Mouse (Mus musculus) neural tube, embryonic 15.5 days (tissue): ENCODE measurements at regions not wholly inside any gene's neighbourhood (a gene's known extent, or its start where the extent isn't known, plus 50 kb on each side); places are given as distances from the start of the nearest gene placed in this dataset.

Source experiments
- ATAC-seq: fragments of 200-750 bp; cut with Nextera tagmentation; 2 replicates; pipeline ENCODE4 v1.8.0; 2017; ENCODE audit warnings: mild to moderate bottlenecking, moderate TSS enrichment, moderate library complexity; ENCODE audit not compliant: low FRiP score
- H3K27ac ChIP-seq: fragments of 300-500 bp; sonication (generic); replicated peaks from 2 replicates; pipeline ENCODE4 v1.5.1; 2015; ENCODE audit warnings: mild to moderate bottlenecking, inconsistent platforms
- H3K27me3 ChIP-seq: fragments of 300-500 bp; sonication (generic); replicated peaks from 2 replicates; pipeline ENCODE4 v1.6.1; 2015; ENCODE audit warnings: inconsistent platforms
- H3K36me3 ChIP-seq: fragments of 300-500 bp; sonication (generic); 2 replicates; pipeline ENCODE4 v1.6.1; 2015; ENCODE audit warnings: inconsistent platforms
- H3K4me1 ChIP-seq: fragments of 300-500 bp; sonication (generic); 2 replicates; pipeline ENCODE4 v1.6.1; 2015; ENCODE audit warnings: inconsistent platforms
- H3K4me2 ChIP-seq: fragments of 300-500 bp; sonication (generic); 2 replicates; pipeline ENCODE4 v1.6.1; 2015; ENCODE audit warnings: inconsistent platforms, mild to moderate bottlenecking, moderate library complexity
- H3K4me3 ChIP-seq: fragments of 300-500 bp; sonication (generic); replicated peaks from 2 replicates; pipeline ENCODE4 v1.5.1; 2015; ENCODE audit warnings: mild to moderate bottlenecking, inconsistent platforms
- H3K9ac ChIP-seq: fragments of 300-500 bp; sonication (generic); replicated peaks from 2 replicates; pipeline ENCODE4 v1.6.1; 2015; ENCODE audit warnings: mild to moderate bottlenecking, inconsistent platforms
- H3K9me3 ChIP-seq: fragments of 300-500 bp; sonication (generic); replicated peaks from 2 replicates; pipeline ENCODE4 v1.6.1; 2016; ENCODE audit warnings: inconsistent platforms
- WGBS: fragments of 180-500 bp; shearing (Covaris S2); methylation state at CpG from one replicate; pipeline ENCODE4 v1.1.7; 2015; ENCODE audit warnings: mixed read lengths; 5-methylcytosine and 5-hydroxymethylcytosine counted together

- H3K9ac ChIP-seq = no peak overlapping the region
- H3K27me3 ChIP-seq = peaks cover 10% of the 10 kb centered on the region; the same call in 1 of the 2 replicates
- H3K4me2 ChIP-seq = no peak overlapping the region
- H3K27ac ChIP-seq = no peak overlapping the region
- ATAC-seq = peak; percentile 30; the same call in 1 of the 2 replicates
- H3K4me1 ChIP-seq = peaks cover 58% of the 10 kb centered on the region
- no peak overlapping the region for H3K4me3 ChIP-seq
- peaks cover 4% of the 10 kb centered on the region; the same call in 1 of the 2 replicates for H3K9me3 ChIP-seq
- 13% methylated on average over 9 of the region's 9 CpGs for whole genome bisulfite sequencing
- H3K36me3 ChIP-seq = no peaks in the 10 kb centered on the region
Measured at GRCm38 (mm10) chr8:91995407-91996144, 193.7 kb upstream of the Irx3 start.

GRCm38 (mm10) chr8:91991542-91992452 lies 189.9 kb upstream of the Irx3 start:
- Histone ChIP-seq H3K4me1 (peaks cover 51% of the 10 kb centered on the region), H3K4me2 (peak overlapping the region; percentile 49), H3K4me3 (peak overlapping the region; percentile 19; the same call in 1 of the 2 replicates), H3K36me3 (no peaks in the 10 kb centered on the region), H3K9ac (0 out of 2 replicates have a peak overlapping the region, but pooled peaks have one; percentile 10), H3K27ac (no peak overlapping the region), H3K9me3 (no peaks in the 10 kb centered on the region), H3K27me3 (peaks cover 9% of the 10 kb centered on the region; the same call in 1 of the 2 replicates)
- ATAC-seq = no peak
- WGBS = 26% methylated on average over 25 of the region's 25 CpGs

GRCm38 (mm10) chr8:91990952-91991351 lies 189.1 kb upstream of the Irx3 start:
- Histone ChIP-seq H3K36me3 (no peaks in the 10 kb centered on the region), H3K27me3 (peaks cover 6% of the 10 kb centered on the region; the same call in 1 of the 2 replicates), H3K4me2 (peak overlapping the region; percentile 49), H3K9me3 (no peaks in the 10 kb centered on the region), H3K4me1 (peaks cover 42% of the 10 kb centered on the region), H3K9ac (no peak overlapping the region), H3K4me3 (no peak overlapping the region), H3K27ac (no peak overlapping the region)
- no peak for ATAC-seq
- 13% methylated on average over 5 of the region's 5 CpGs for WGBS

GRCm38 (mm10) chr8:91990048-91990447 lies 188.2 kb upstream of the Irx3 start:
- H3K27ac ChIP-seq = no peak overlapping the region
- H3K4me2 ChIP-seq = no peak overlapping the region

GRCm38 (mm10) chr8:91988866-91989633 lies 187.2 kb upstream of the Irx3 start:
- Histone ChIP-seq H3K4me2 (no peak overlapping the region), H3K9me3 (no peaks in the 10 kb centered on the region), H3K36me3 (no peaks in the 10 kb centered on the region), H3K4me3 (no peak overlapping the region), H3K27me3 (peaks cover 6% of the 10 kb centered on the region; the same call in 1 of the 2 replicates), H3K9ac (no peak overlapping the region), H3K4me1 (peaks cover 30% of the 10 kb centered on the region), H3K27ac (no peak overlapping the region)
- no peak for ATAC-seq
- WGBS = 78% methylated on average over 11 of the region's 11 CpGs

More at GRCm38 (mm10) chr8:91990048-91990447, 188.2 kb upstream of the Irx3 start:
- WGBS = 38% methylated on average over 3 of the region's 3 CpGs
- Histone ChIP-seq H3K9ac (no peak overlapping the region), H3K27me3 (peaks cover 6% of the 10 kb centered on the region; the same call in 1 of the 2 replicates), H3K36me3 (no peaks in the 10 kb centered on the region), H3K4me1 (peaks cover 34% of the 10 kb centered on the region), H3K4me3 (no peak overlapping the region), H3K9me3 (no peaks in the 10 kb centered on the region)
- no peak for ATAC-seq

- no peaks in the 10 kb centered on the region for H3K9me3 ChIP-seq
- no peak overlapping the region for H3K27ac ChIP-seq
- H3K4me1 ChIP-seq = peaks cover 21% of the 10 kb centered on the region
- H3K9ac ChIP-seq = no peak overlapping the region
- no peak overlapping the region for H3K4me3 ChIP-seq
- 77% methylated on average over 6 of the region's 6 CpGs for WGBS
- H3K27me3 ChIP-seq = peaks cover 6% of the 10 kb centered on the region; the same call in 1 of the 2 replicates
- no peak overlapping the region for H3K4me2 ChIP-seq
- no peaks in the 10 kb centered on the region for H3K36me3 ChIP-seq
- no peak for ATAC-seq
Measured at GRCm38 (mm10) chr8:91987854-91988253, 186.0 kb upstream of the Irx3 start.

GRCm38 (mm10) chr8:91983171-91983570 lies 181.3 kb upstream of the Irx3 start:
- no peak for ATAC-seq
- Histone ChIP-seq H3K9ac (no peak overlapping the region), H3K27me3 (no peaks in the 10 kb centered on the region), H3K36me3 (no peaks in the 10 kb centered on the region), H3K27ac (no peak overlapping the region), H3K4me2 (no peak overlapping the region), H3K4me3 (no peak overlapping the region), H3K4me1 (no peaks in the 10 kb centered on the region), H3K9me3 (no peaks in the 10 kb centered on the region)
- 87% methylated on average over 2 of the region's 2 CpGs for WGBS

GRCm38 (mm10) chr8:91976900-91977585 lies 175.2 kb upstream of the Irx3 start:
- Histone ChIP-seq H3K9ac (no peak overlapping the region), H3K9me3 (no peaks in the 10 kb centered on the region), H3K4me3 (no peak overlapping the region), H3K27me3 (peaks cover 24% of the 10 kb centered on the region), H3K4me1 (peaks cover 21% of the 10 kb centered on the region), H3K36me3 (no peaks in the 10 kb centered on the region), H3K4me2 (no peak overlapping the region), H3K27ac (no peak overlapping the region)
- WGBS = 62% methylated on average over 9 of the region's 9 CpGs
- ATAC-seq = no peak

GRCm38 (mm10) chr8:91975460-91975859 lies 173.6 kb upstream of the Irx3 start:
- Histone ChIP-seq H3K27me3 (peaks cover 34% of the 10 kb centered on the region), H3K9me3 (no peaks in the 10 kb centered on the region), H3K4me3 (no peak overlapping the region), H3K4me1 (peaks cover 21% of the 10 kb centered on the region), H3K27ac (no peak overlapping the region), H3K9ac (no peak overlapping the region), H3K36me3 (no peaks in the 10 kb centered on the region), H3K4me2 (no peak overlapping the region)
- ATAC-seq = no peak
- WGBS = 84% methylated on average over 2 of the region's 2 CpGs

GRCm38 (mm10) chr8:91974636-91975035 lies 172.8 kb upstream of the Irx3 start:
- no peak overlapping the region for H3K27ac ChIP-seq
- no peaks in the 10 kb centered on the region for H3K36me3 ChIP-seq
- 33% methylated on average over 3 of the region's 3 CpGs for WGBS
- no peak overlapping the region for H3K4me3 ChIP-seq
- no peaks in the 10 kb centered on the region for H3K9me3 ChIP-seq
- H3K4me1 ChIP-seq = peaks cover 21% of the 10 kb centered on the region
- H3K27me3 ChIP-seq = peaks cover 35% of the 10 kb centered on the region
- no peak for ATAC-seq
- no peak overlapping the region for H3K9ac ChIP-seq
- peak overlapping the region; percentile 9; the same call in 1 of the 2 replicates for H3K4me2 ChIP-seq
